Mouse (Mus musculus) heart, embryonic 14.5 days (tissue): ENCODE results near the gene Gm9999. TPM values are rescaled to one million over a fixed set of nuclear protein-coding genes. Genes with fewer than 3 reads are reported as not detected.

Experiments used
- ATAC-seq: fragments of 200-750 bp; cut with Nextera tagmentation; 2 replicates; pipeline ENCODE4 v1.8.0; 2017; ENCODE audit warnings: low read depth, moderate TSS enrichment; ENCODE audit not compliant: insufficient number of reproducible peaks, insufficient read depth, low FRiP score
- H3K27ac ChIP-seq, 2 experiments: fragments of 200-500 bp in 1 of 2; fragments of 300-500 bp in 1 of 2; sonication (generic) in 1 of 2; replicated peaks in 1 of 2; 2 replicates each; pipeline ENCODE4 v1.5.1; 2012 to 2014; ENCODE audit warnings: low read depth in 2 of 2, low read length in 2 of 2, control low read depth in 1 of 2, mild to moderate bottlenecking in 1 of 2, mixed read lengths in 1 of 2; ENCODE audit not compliant: control insufficient read depth in 1 of 2, insufficient read depth in 1 of 2
- H3K27me3 ChIP-seq: fragments of 300-500 bp; sonication (generic); 2 replicates; pipeline ENCODE4 v1.6.1; 2014; ENCODE audit warnings: mild to moderate bottlenecking, low read length, control low read depth; ENCODE audit not compliant: control insufficient read depth, insufficient read depth
- H3K36me3 ChIP-seq: fragments of 300-500 bp; sonication (generic); 2 replicates; pipeline ENCODE4 v1.6.1; 2014; ENCODE audit warnings: mild to moderate bottlenecking, control low read depth, low read length, mixed read lengths; ENCODE audit not compliant: control insufficient read depth, insufficient read depth
- H3K4me1 ChIP-seq, 2 experiments: fragments of 200-500 bp in 1 of 2; fragments of 300-500 bp in 1 of 2; sonication (generic) in 1 of 2; 2 replicates each; pipeline ENCODE4 v1.6.1; 2012 to 2014; ENCODE audit warnings: low read length in 2 of 2, control low read depth in 1 of 2, mixed read lengths in 1 of 2; ENCODE audit not compliant: control insufficient read depth in 2 of 2, insufficient read depth in 2 of 2
- H3K4me2 ChIP-seq: fragments of 300-500 bp; sonication (generic); 2 replicates; pipeline ENCODE4 v1.6.1; 2014; ENCODE audit warnings: mild to moderate bottlenecking, low read length
- H3K4me3 ChIP-seq, 2 experiments: fragments of 200-500 bp in 1 of 2; fragments of 300-500 bp in 1 of 2; sonication (generic) in 1 of 2; 2 replicates each; pipeline ENCODE4 v1.5.1; 2012 to 2014; ENCODE audit warnings: low read length in 2 of 2, mild to moderate bottlenecking in 2 of 2, control low read depth in 1 of 2, low read depth in 1 of 2, moderate library complexity in 1 of 2; ENCODE audit not compliant: control insufficient read depth in 1 of 2, insufficient read depth in 1 of 2
- H3K9ac ChIP-seq: fragments of 300-500 bp; sonication (generic); 2 replicates; pipeline ENCODE4 v1.6.1; 2014; ENCODE audit warnings: mild to moderate bottlenecking, low read length
- H3K9me3 ChIP-seq: fragments of 300-500 bp; sonication (generic); 2 replicates; pipeline ENCODE4 v1.6.1; 2016; ENCODE audit warnings: low read length, control low read depth; ENCODE audit not compliant: control insufficient read depth
- WGBS: fragments of 180-500 bp; shearing (Covaris S2); extraction: QIAGEN DNeasy Blood & Tissue Kit; methylation state at CpG from one replicate; pipeline ENCODE4 v1.1.7; 2014; 5-methylcytosine and 5-hydroxymethylcytosine counted together
- polyA plus RNA-seq: library from polyadenylated mRNA; unstranded; fragments of >200 nt; fragmentation: Nextera tagmentation; extraction: Ambion mirVana; gene quantifications from 2 replicates; pipeline ENCODE4 v1.2.1, GENCODE M21; 2014

Gm9999 gene
- polyA plus RNA-seq, 1 experiment from 2014 or later, result not detected

DNA sequence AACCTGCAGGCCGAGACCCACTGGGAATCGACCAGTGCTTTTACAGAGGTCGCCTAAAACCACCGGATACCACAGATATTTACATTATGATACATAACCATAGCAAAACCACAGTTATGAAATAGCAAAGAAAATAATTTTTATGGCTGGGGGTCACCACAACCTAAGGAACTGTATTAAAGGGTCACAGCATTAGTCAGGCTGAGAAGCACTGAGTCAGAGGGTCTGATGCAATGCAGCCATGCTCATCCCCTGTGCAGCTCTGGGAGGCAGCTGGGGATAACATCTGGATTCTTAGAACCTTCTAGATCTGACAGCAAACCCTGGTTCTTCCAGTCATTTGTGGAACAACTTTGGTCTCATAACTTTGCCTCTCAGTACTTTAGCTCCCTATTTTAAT is 48.0 kb downstream of the Gm9999 start:
- Histone ChIP-seq H3K4me3 (no peak overlapping the region), H3K4me1 (peaks cover 0 to 2% of the 10 kb centered on the region in 2 experiments; a peak in 1 of 4 replicates), H3K27me3 (no peaks in the 10 kb centered on the region), H3K9ac (no peak overlapping the region), H3K36me3 (no peaks in the 10 kb centered on the region), H3K4me2 (no peak overlapping the region), H3K27ac (no peak overlapping the region), H3K9me3 (no peaks in the 10 kb centered on the region)
- 73% methylated on average over 4 of the region's 4 CpGs for WGBS
- no peak for ATAC-seq

DNA sequence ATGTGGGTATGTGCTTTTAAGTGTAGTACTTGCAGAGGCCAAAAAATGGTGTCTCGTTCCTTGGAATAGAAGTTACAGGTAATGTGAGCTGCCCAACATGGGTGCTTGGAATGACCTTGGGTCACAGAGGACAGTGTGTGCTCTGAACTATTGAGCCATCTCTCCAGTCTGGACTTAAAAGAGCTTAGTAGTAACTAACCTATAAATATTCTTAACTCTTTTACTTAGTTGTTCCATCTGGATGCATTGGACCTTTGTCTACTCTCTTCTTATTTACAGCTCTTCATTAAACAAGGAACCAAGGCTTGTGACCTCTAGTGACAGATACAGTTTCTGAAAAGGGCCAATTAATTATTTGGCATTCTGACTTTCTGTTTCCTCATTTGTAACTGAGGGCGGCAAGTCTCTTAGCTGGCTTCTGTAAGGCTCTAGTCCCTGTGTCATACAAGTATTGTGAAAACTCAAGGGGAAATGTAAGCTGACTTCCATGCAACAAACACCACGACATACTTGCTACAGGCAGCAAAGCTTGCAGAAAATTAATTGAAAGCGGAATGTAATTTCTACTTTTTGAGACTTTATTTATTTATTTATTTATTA is 51.5 kb downstream of the Gm9999 start:
- H3K36me3 ChIP-seq, result no peaks in the 10 kb centered on the region
- H3K4me2 ChIP-seq, result no peak overlapping the region
- H3K4me3 ChIP-seq, result no peak overlapping the region
- H3K27ac ChIP-seq, result no peak overlapping the region
- H3K9me3 ChIP-seq, result no peaks in the 10 kb centered on the region
- no peaks in the 10 kb centered on the region for H3K27me3 ChIP-seq
- H3K4me1 ChIP-seq, result no peaks in the 10 kb centered on the region
- H3K9ac ChIP-seq, result no peak overlapping the region
- WGBS, result 84% methylated on average over 4 of the region's 4 CpGs
- ATAC-seq, result no peak

DNA sequence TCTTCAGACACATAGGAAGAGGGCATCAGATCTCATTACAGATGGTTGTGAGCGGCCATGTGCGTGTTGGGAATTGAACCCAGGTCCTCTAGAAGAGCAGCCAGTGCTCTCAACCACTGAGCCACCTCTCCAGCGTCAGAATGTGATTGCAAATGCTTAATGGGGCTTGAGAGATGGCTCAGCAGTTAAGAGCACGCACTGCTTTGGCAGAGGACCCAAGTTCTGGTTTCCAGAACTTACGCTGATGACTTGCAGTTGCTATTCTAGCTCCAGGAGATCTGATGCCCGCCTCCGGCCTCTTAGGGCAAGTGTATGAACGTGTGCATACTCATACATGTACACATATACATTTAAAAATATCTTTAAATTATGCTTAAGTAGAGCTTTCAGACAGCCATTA is 52.0 kb downstream of the Gm9999 start:
- H3K27ac ChIP-seq, result no peak overlapping the region
- no peak overlapping the region for H3K4me3 ChIP-seq
- H3K4me1 ChIP-seq, result no peaks in the 10 kb centered on the region
- H3K9me3 ChIP-seq, result no peaks in the 10 kb centered on the region
- no peaks in the 10 kb centered on the region for H3K27me3 ChIP-seq
- no peaks in the 10 kb centered on the region for H3K36me3 ChIP-seq
- no peak overlapping the region for H3K9ac ChIP-seq
- H3K4me2 ChIP-seq, result no peak overlapping the region
- whole genome bisulfite sequencing, result 72% methylated on average over 8 of the region's 8 CpGs
- ATAC-seq, result no peak

Other genes with a start within 250 kb of the Gm9999 start
- not detected in 2 replicates for gene Saa1, start 240.6 kb upstream of the Gm9999 start, polyA plus RNA-seq
- not detected in 2 replicates for gene Saa2, start 231.8 kb upstream of the Gm9999 start, polyA plus RNA-seq
- gene Hps5, start 187.5 kb upstream of the Gm9999 start, polyA plus RNA-seq, result 10.0 and 11.3 TPM in 2 replicates
- 27.9 and 29.8 TPM in 2 replicates for gene Gtf2h1, start 187.5 kb upstream of the Gm9999 start, polyA plus RNA-seq
- gene Ldha, start 142.1 kb upstream of the Gm9999 start, polyA plus RNA-seq, result 3,024 and 3,145 TPM in 2 replicates
- gene Ldhc, start 122.4 kb upstream of the Gm9999 start, polyA plus RNA-seq, result not detected in 2 replicates
- 179 and 201 TPM in 2 replicates for gene Tsg101, start 63.6 kb upstream of the Gm9999 start, polyA plus RNA-seq
- gene Uevld, start 25.1 kb upstream of the Gm9999 start, polyA plus RNA-seq, result 9.8 TPM in 2 replicates
- 13.0 and 14.0 TPM in 2 replicates for gene Spty2d1, start 24.8 kb downstream of the Gm9999 start, polyA plus RNA-seq
- gene Tmem86a, start 67.0 kb downstream of the Gm9999 start, polyA plus RNA-seq, result 18.0 and 18.7 TPM in 2 replicates
- 0.09 TPM in 2 replicates for gene Ptpn5, start 150.1 kb downstream of the Gm9999 start, polyA plus RNA-seq
- not detected in 2 replicates for gene Mrgpra6, start 221.3 kb downstream of the Gm9999 start, polyA plus RNA-seq